Mouse (Mus musculus) lung, embryonic 14.5 days (tissue): ENCODE measurements around the gene G3bp2. TPM values are rescaled to one million over a fixed set of nuclear protein-coding genes. Genes with fewer than 3 reads are reported as not detected.
"Not testable (repeated sequence)": the region's sequence is repeated elsewhere in the genome, so short reads cannot be mapped to it uniquely, and the experiment has no call there.

ENCODE experiments used
- ATAC-seq: fragments of 200-750 bp; cut with Nextera tagmentation; 2 replicates; pipeline ENCODE4 v1.8.0; 2017; ENCODE audit warnings: mild to moderate bottlenecking, moderate TSS enrichment, moderate library complexity; ENCODE audit not compliant: insufficient read depth
- DNase-seq: peaks from one replicate; pipeline ENCODE4 v3.0.0-alpha.2; 2015
- H3K27ac ChIP-seq: fragments of 300-500 bp; sonication (generic); 2 replicates; pipeline ENCODE4 v1.5.1; 2014; ENCODE audit warnings: low read depth, mild to moderate bottlenecking, moderate library complexity
- H3K27me3 ChIP-seq: fragments of 300-500 bp; sonication (generic); 2 replicates; pipeline ENCODE4 v1.6.1; 2014; ENCODE audit warnings: low read length, control low read depth; ENCODE audit not compliant: insufficient read depth
- H3K36me3 ChIP-seq: fragments of 300-500 bp; sonication (generic); 2 replicates; pipeline ENCODE4 v1.6.1; 2014; ENCODE audit warnings: control low read depth; ENCODE audit not compliant: insufficient read depth
- H3K4me1 ChIP-seq: fragments of 300-500 bp; sonication (generic); 2 replicates; pipeline ENCODE4 v1.6.1; 2014; ENCODE audit warnings: antibody characterized with exemption, control low read depth; ENCODE audit not compliant: insufficient read depth
- H3K4me2 ChIP-seq: fragments of 300-500 bp; sonication (generic); 2 replicates; pipeline ENCODE4 v1.6.1; 2014; ENCODE audit warnings: mild to moderate bottlenecking
- H3K4me3 ChIP-seq: fragments of 300-500 bp; sonication (generic); 2 replicates; pipeline ENCODE4 v1.5.1; 2014; ENCODE audit warnings: low read depth, low read length
- H3K9ac ChIP-seq: fragments of 300-500 bp; sonication (generic); 2 replicates; pipeline ENCODE4 v1.6.1; 2014
- H3K9me3 ChIP-seq: fragments of 300-500 bp; sonication (generic); 2 replicates; pipeline ENCODE4 v1.6.1; 2016; ENCODE audit warnings: low read depth, low read length, control low read depth
- CTCF ChIP-seq: IDR thresholded peaks from 2 replicates; pipeline ENCODE4 v1.5.1; 2016; ENCODE audit warnings: antibody characterized with exemption, low read depth
- WGBS: fragments of 180-500 bp; shearing (Covaris S2); extraction: QIAGEN DNeasy Blood & Tissue Kit; methylation state at CpG from one replicate; pipeline ENCODE4 v1.1.7; 2014; 5-methylcytosine and 5-hydroxymethylcytosine counted together
- polyA plus RNA-seq: library from polyadenylated mRNA; unstranded; fragments of >200 nt; fragmentation: Nextera tagmentation; extraction: Ambion mirVana; gene quantifications from 2 replicates; pipeline ENCODE4 v1.2.1, GENCODE M21; 2014

G3bp2 gene
- 165 and 166 TPM in 2 replicates for polyA plus RNA-seq

DNA sequence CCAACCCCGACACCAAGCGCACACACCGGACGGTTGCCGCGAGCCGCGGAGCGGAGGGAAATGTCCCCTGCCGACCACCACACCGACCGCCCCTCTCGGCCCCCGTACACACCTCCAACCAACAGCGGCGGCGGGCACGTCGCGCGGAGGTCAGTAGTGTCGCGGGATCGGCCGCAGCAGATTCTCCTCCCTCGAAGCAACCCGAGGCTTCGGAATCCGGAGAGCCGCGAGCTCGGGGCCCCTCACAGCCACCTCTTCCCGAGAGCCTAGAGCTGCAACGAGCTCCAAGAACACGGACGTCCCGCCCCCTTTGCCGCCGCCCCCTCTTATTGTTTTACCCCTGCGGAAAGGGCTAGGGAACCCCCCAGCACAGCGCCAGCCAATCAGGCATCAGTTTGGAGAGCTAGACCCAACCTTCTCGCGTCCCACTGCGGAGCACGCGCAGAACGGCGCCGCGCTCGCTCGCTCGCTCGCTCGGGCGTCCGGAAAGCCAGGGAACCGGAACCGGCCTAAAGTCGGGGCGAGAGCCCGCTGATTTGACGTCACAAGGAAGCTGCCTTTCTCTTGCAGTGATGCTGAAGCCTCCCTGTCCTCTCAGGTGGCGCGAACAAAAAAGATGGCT, at the start of gene G3bp2:
TSS of gene G3bp2 (minus strand) at position 303 of the 622 bp plus-strand sequence.
- Histone ChIP-seq H3K27ac (peak within 1 kb of the TSS; percentile 99), H3K4me2 (peak within 1 kb of the TSS; percentile 70), H3K4me1 (peaks cover 11% of the 10 kb centered on the region; the same call in 1 of the 2 replicates), H3K27me3 (no peaks in the 10 kb centered on the region), H3K4me3 (peak within 1 kb of the TSS; percentile 97), H3K9ac (peak within 1 kb of the TSS; percentile 93), H3K36me3 (no peaks in the 10 kb centered on the region), H3K9me3 (no peaks in the 10 kb centered on the region)
- under 1% methylated on average over 65 of the region's 65 CpGs for WGBS
- DNase-seq (peak; percentile 99), ATAC-seq (peak; percentile 98)
- TF ChIP-seq CTCF, result no peak

GRCm38 (mm10) chr5:92133006-92133405, 49.5 kb upstream of the G3bp2 start:
- not testable (repeated sequence) for H3K9me3 ChIP-seq, H3K27me3 ChIP-seq, H3K4me3 ChIP-seq, ATAC-seq, H3K36me3 ChIP-seq, DNase-seq, H3K4me1 ChIP-seq, H3K4me2 ChIP-seq, H3K9ac ChIP-seq, H3K27ac ChIP-seq
- 59% methylated on average over 4 of the region's 4 CpGs for WGBS

DNA sequence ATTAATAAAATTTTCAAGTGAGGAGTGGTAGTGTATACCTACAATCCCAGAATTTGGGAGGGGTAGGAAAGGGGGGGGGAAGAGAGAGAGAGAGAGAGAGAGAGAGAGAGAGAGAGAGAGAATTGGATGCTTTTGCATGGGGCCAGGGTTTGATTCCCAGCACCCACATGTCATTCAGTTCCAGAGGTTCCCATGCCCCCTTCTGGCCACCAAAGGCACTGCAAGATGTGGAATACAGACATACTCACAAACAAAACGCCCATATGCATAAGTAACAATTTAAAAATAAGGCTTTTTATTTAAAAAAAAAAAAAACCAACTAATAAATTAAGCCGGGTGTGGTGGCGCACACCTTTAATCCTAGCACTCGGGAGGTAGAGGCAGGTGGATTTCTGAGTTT, 48.6 kb upstream of the G3bp2 start:
- DNase-seq (no peak), ATAC-seq (no peak)
- WGBS, result 97% methylated on average over 4 of the region's 4 CpGs
- TF ChIP-seq CTCF, result no peak
- Histone ChIP-seq H3K27me3 (no peaks in the 10 kb centered on the region), H3K4me3 (no peak overlapping the region), H3K9ac (no peak overlapping the region), H3K36me3 (no peaks in the 10 kb centered on the region), H3K4me2 (no peak overlapping the region), H3K27ac (no peak overlapping the region), H3K4me1 (no peaks in the 10 kb centered on the region; the same call in 1 of the 2 replicates), H3K9me3 (no peaks in the 10 kb centered on the region)

- Histone ChIP-seq H3K9ac (no peak overlapping the region), H3K9me3 (no peaks in the 10 kb centered on the region), H3K4me3 (no peak overlapping the region), H3K36me3 (no peaks in the 10 kb centered on the region), H3K4me2 (no peak overlapping the region), H3K27me3 (no peaks in the 10 kb centered on the region), H3K27ac (no peak overlapping the region), H3K4me1 (no peaks in the 10 kb centered on the region)
- TF ChIP-seq CTCF, result 0 out of 2 replicates have a peak, but pooled peaks have one; percentile 16
- ATAC-seq (no peak), DNase-seq (no peak)
- 89% methylated on average over 6 of the region's 6 CpGs for WGBS
Measured at GRCm38 (mm10) chr5:92130040-92130682, 46.6 kb upstream of the G3bp2 start.

DNA sequence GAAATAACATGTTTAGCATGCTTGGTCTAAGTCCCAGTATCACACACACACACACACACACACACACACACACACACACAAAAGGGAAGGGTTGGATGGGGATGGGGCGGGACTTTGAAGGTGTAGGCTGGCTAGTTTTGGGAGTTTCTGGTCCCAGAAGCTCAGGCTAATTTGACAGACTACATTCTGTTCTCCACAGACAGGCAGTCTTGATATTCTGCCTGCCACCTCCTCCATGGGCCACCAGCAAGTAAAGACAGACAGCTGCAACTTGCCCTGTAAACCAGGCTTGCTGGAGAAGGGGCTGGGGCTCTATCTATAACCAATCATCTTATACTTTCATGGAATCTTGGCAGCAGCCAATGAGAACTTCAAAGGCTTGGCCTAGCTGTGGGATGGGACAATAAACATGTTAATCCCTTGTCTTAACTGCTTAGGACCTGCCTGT, 45.8 kb upstream of the G3bp2 start:
- ATAC-seq, result no peak
- TF ChIP-seq CTCF, result no peak
- no peak overlapping the region for H3K4me2 ChIP-seq

GRCm38 (mm10) chr5:92128570-92128969, 45.1 kb upstream of the G3bp2 start:
- DNase-seq, result peak; percentile 72
- WGBS, result 16% methylated on average over 8 of the region's 8 CpGs
- H3K27me3 ChIP-seq, result no peaks in the 10 kb centered on the region
- H3K4me3 ChIP-seq, result no peak overlapping the region
- TF ChIP-seq CTCF, result no peak
- H3K9ac ChIP-seq, result no peak overlapping the region
- no peak overlapping the region for H3K27ac ChIP-seq
- ATAC-seq, result peak; percentile 78; the same call in 1 of the 2 replicates
- no peaks in the 10 kb centered on the region for H3K4me1 ChIP-seq
- H3K9me3 ChIP-seq, result no peaks in the 10 kb centered on the region
- H3K4me2 ChIP-seq, result peak overlapping the region; percentile 27; the same call in 1 of the 2 replicates
- no peaks in the 10 kb centered on the region for H3K36me3 ChIP-seq

More for the DNA sequence above, 45.8 kb upstream of the G3bp2 start:
- peak; percentile 40 for DNase-seq
- no peak overlapping the region for H3K27ac ChIP-seq
- no peaks in the 10 kb centered on the region for H3K36me3 ChIP-seq
- H3K9ac ChIP-seq, result no peak overlapping the region
- H3K4me3 ChIP-seq, result no peak overlapping the region
- no peaks in the 10 kb centered on the region for H3K4me1 ChIP-seq
- WGBS, result 85% methylated on average over 1 of the region's 1 CpGs
- H3K27me3 ChIP-seq, result no peaks in the 10 kb centered on the region
- no peaks in the 10 kb centered on the region for H3K9me3 ChIP-seq

DNA sequence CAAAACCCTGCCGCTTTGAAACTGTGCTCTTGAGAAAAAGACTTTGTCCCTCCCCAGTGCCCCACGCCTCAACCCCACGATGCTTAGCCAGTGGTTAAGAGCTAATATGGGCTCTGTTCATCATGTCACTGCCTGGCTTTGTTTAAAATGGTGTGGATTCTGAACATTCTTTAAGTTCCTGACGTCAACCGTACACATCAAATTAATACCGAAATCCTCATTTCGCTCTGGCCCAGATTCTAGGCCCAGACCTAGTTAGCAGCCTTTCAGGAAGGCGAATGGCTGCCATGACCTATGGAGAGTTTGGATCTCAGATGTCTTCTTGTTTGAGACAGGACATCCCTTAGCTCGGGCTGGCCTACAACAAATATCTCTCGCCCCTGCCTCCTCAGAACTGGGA, 44.2 kb upstream of the G3bp2 start:
- no peak overlapping the region for H3K4me2 ChIP-seq
- H3K4me1 ChIP-seq, result no peaks in the 10 kb centered on the region
- H3K27me3 ChIP-seq, result no peaks in the 10 kb centered on the region
- DNase-seq, result peak; percentile 6
- no peak for TF ChIP-seq CTCF
- H3K4me3 ChIP-seq, result no peak overlapping the region
- peak overlapping the region; percentile 48 for H3K27ac ChIP-seq
- WGBS, result 72% methylated on average over 10 of the region's 10 CpGs
- 0 out of 2 replicates have a peak, but pooled peaks have one; percentile 19 for ATAC-seq
- H3K9me3 ChIP-seq, result no peaks in the 10 kb centered on the region
- no peak overlapping the region for H3K9ac ChIP-seq
- no peaks in the 10 kb centered on the region for H3K36me3 ChIP-seq
